In the genomic region with DNA sequence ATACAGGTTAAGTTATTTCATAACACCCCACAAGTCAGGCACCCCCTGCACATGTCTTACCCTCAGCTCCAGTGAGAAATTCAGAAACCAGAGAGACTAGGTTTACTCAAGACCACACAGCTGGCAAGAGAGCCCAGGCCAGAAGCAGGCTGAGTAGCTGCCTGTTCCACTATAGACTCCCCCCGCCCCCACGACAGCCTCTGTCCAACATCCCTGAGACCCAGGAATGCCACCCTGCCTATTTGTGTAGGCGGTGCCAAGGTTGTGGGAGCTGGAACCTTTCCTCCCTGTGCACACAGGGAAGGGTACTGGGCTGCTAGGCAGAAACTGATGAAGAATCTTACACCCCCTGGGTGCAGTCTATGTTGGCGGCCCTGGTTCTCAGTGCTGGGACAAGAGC, we compare ENCODE assay signal across 14 mouse cellular contexts.
DNase-seq lines count a peak whose midpoint lies in the region; ATAC-seq and TF ChIP-seq lines count a peak whose summit lies in the region.
"Had no signal": no experiment of that assay in that cellular context is flagged by ENCODE, and none has a peak within 500 bp of the region (broad histone marks: within the 10 kb centered on the region; RNA-seq: fewer than 3 reads in every experiment).

No protein-coding gene starts in this region.

- H3K36me3 ChIP-seq in heart, postnatal 0 days (replicated peaks; ENCODE audit: control insufficient read depth, insufficient read depth, low read length) = no peaks in the 10 kb centered on the region
- no peaks in the 10 kb centered on the region for H3K36me3 ChIP-seq in lung, embryonic 15.5 days
- H3K36me3 ChIP-seq in neural tube, embryonic 13.5 days = no peaks in the 10 kb centered on the region
- H3K36me3 ChIP-seq: embryonic facial prominence, embryonic 12.5 days; forebrain, embryonic 15.5 days; heart, embryonic 10.5 days; hindbrain, embryonic 12.5 days had no signal

- WGBS in heart, postnatal 0 days = 46% methylated on average over 4 of the region's 4 CpGs
- 53% methylated on average over 4 of the region's 4 CpGs for WGBS in lung, embryonic 15.5 days
- WGBS in neural tube, embryonic 13.5 days = 80% methylated on average over 4 of the region's 4 CpGs

- H3K9me3 ChIP-seq in heart, postnatal 0 days (replicated peaks; ENCODE audit: control insufficient read depth, low read length) = no peaks in the 10 kb centered on the region
- no peaks in the 10 kb centered on the region for H3K9me3 ChIP-seq in lung, embryonic 15.5 days
- H3K9me3 ChIP-seq in neural tube, embryonic 13.5 days = no peaks in the 10 kb centered on the region
- H3K9me3 ChIP-seq: embryonic facial prominence, embryonic 12.5 days; forebrain, embryonic 15.5 days; heart, embryonic 10.5 days; hindbrain, embryonic 12.5 days had no signal

- DNase-seq in heart, postnatal 0 days (ENCODE audit: low spot score) = peak; percentile 23
- no peak for DNase-seq in heart, postnatal 14 days
- DNase-seq in lung, adult 18-20 months = no peak
- no peak for DNase-seq in neural tube, embryonic 10.5 days (ENCODE audit: extremely low spot score, low spot score)
- DNase-seq in adrenal gland, adult 18-20 months (ENCODE audit: low spot score in 2 of 2) = no peak
- DNase-seq: adrenal gland, adult 8-10 months; cerebellum, adult 2 months; heart, adult 18-20 months had no signal

- no peaks in the 10 kb centered on the region for H3K4me1 ChIP-seq in heart, postnatal 0 days (ENCODE audit: control insufficient read depth, insufficient read depth)
- H3K4me1 ChIP-seq in lung, embryonic 15.5 days = peaks cover 5% of the 10 kb centered on the region; the same call in 1 of the 2 replicates
- H3K4me1 ChIP-seq in neural tube, embryonic 13.5 days (replicated peaks) = peaks cover 61% of the 10 kb centered on the region

- ATAC-seq in heart, postnatal 0 days (ENCODE audit: insufficient read depth, low read depth) = no peak
- ATAC-seq in lung, embryonic 15.5 days (ENCODE audit: borderline replicate concordance, extremely low read depth, low FRiP score, low TSS enrichment) = 0 out of 2 replicates have a peak, but pooled peaks have one; percentile 28
- no peak for ATAC-seq in neural tube, embryonic 13.5 days (ENCODE audit: low read depth)

- H3K9ac ChIP-seq in heart, postnatal 0 days (replicated peaks; ENCODE audit: low read depth, low read length) = no peak overlapping the region
- H3K9ac ChIP-seq in lung, embryonic 15.5 days = no peak overlapping the region
- H3K9ac ChIP-seq in neural tube, embryonic 13.5 days = no peak overlapping the region
- H3K9ac ChIP-seq: embryonic facial prominence, embryonic 12.5 days; forebrain, embryonic 15.5 days; hindbrain, embryonic 12.5 days had no signal

- H3K4me3 ChIP-seq in heart, postnatal 0 days (ENCODE audit: low read depth, low read length) = no peak overlapping the region
- no peak overlapping the region for H3K4me3 ChIP-seq in lung, embryonic 15.5 days
- no peak overlapping the region for H3K4me3 ChIP-seq in neural tube, embryonic 13.5 days
- H3K4me3 ChIP-seq: embryonic facial prominence, embryonic 12.5 days; forebrain, embryonic 15.5 days; heart, embryonic 10.5 days; hindbrain, embryonic 12.5 days had no signal

- peaks cover 38% of the 10 kb centered on the region for H3K27me3 ChIP-seq in heart, postnatal 0 days (ENCODE audit: control insufficient read depth, insufficient read depth, low read length)
- H3K27me3 ChIP-seq in lung, embryonic 15.5 days = peaks cover 20% of the 10 kb centered on the region
- H3K27me3 ChIP-seq in neural tube, embryonic 13.5 days = no peaks in the 10 kb centered on the region; the same call in 1 of the 2 replicates
- H3K27me3 ChIP-seq: forebrain, embryonic 15.5 days had no signal

- no peak overlapping the region for H3K27ac ChIP-seq in heart, postnatal 0 days (ENCODE audit: low read depth)
- no peak overlapping the region for H3K27ac ChIP-seq in lung, embryonic 15.5 days
- peak overlapping the region; percentile 23; the same call in 1 of the 2 replicates for H3K27ac ChIP-seq in neural tube, embryonic 13.5 days (replicated peaks)
- H3K27ac ChIP-seq: embryonic facial prominence, embryonic 12.5 days; heart, embryonic 10.5 days had no signal

- no peak for TF ChIP-seq CTCF in heart, postnatal 0 days (IDR thresholded peaks at IDR 0.05; ENCODE audit: low read depth)

- intact Hi-C loops in heart, postnatal 14 days (cut with DNase I) = no loop called here

- no peak overlapping the region for H3K4me2 ChIP-seq in heart, postnatal 0 days (ENCODE audit: low read depth, low read length)
- no peak overlapping the region for H3K4me2 ChIP-seq in lung, embryonic 15.5 days
- H3K4me2 ChIP-seq in neural tube, embryonic 13.5 days = no peak overlapping the region
- H3K4me2 ChIP-seq: embryonic facial prominence, embryonic 12.5 days; forebrain, embryonic 15.5 days; hindbrain, embryonic 12.5 days had no signal

- no peak for TF ChIP-seq EP300 in heart, postnatal 0 days (IDR thresholded peaks at IDR 0.05; ENCODE audit: low read depth)
